Mouse (Mus musculus) brain, adult 2 months (tissue): ENCODE measurements around the gene Exog.

Source experiments
- DNase-seq: peaks from one replicate; pipeline ENCODE4 v3.0.0; 2011; ENCODE audit warnings: low read depth, low spot score

Exog gene

GRCm38 (mm10) chr9:119503613-119504012, 58.9 kb downstream of the Exog start:
- DNase-seq = no peak

GRCm38 (mm10) chr9:119504981-119505658, 60.4 kb downstream of the Exog start:
- no peak for DNase-seq

GRCm38 (mm10) chr9:119510902-119511301, 66.2 kb downstream of the Exog start:
- DNase-seq = peak; percentile 86

- no peak for DNase-seq
These were observed 68.2 kb downstream of the Exog start for GRCm38 (mm10) chr9:119512993-119513392.

- no peak for DNase-seq
These were observed 69.1 kb downstream of the Exog start for GRCm38 (mm10) chr9:119513816-119514215.

GRCm38 (mm10) chr9:119514986-119515385, 70.2 kb downstream of the Exog start:
- no peak for DNase-seq
